Mouse (Mus musculus) spleen, adult 2 months (tissue): Measurements from ENCODE around the gene Anapc4.

ENCODE experiments used
- CTCF ChIP-seq: fragments of 200-500 bp; IDR thresholded peaks from 2 replicates; pipeline ENCODE4 v1.5.1; 2011; ENCODE audit warnings: mild to moderate bottlenecking, inconsistent platforms; ENCODE audit not compliant: insufficient read depth, insufficient read length, insufficient replicate concordance; ENCODE audit errors: extremely low read depth
- POLR2A ChIP-seq: fragments of 200-500 bp; IDR thresholded peaks from 2 replicates; pipeline ENCODE4 v1.6.1; 2011; ENCODE audit warnings: low read depth, low read length, inconsistent platforms

GRCm38 (mm10) chr5:52794109-52794508 is 39.7 kb upstream of the Anapc4 start:
- no peak for TF ChIP-seq CTCF
- TF ChIP-seq POLR2A = no peak
